Mouse (Mus musculus): ENCODE measurements around the gene Arl14ep. TPM values are rescaled to one million over a fixed set of nuclear protein-coding genes. Genes with fewer than 3 reads are reported as not detected.

Gene Arl14ep
- polyA plus RNA-seq (2012; rRNA removed; ENCODE audit: low replicate concordance) = 5.8 and 11.4 TPM in 2 replicates

GRCm38 (mm10) chr2:106973959-106974639 lies at the start of gene Arl14ep:
Gene Arl14ep, minus strand, starts transcription at chr2:106974424.

Other genes with a start within 250 kb of the Arl14ep start
- not detected in 2 replicates for gene Fshb, start 85.2 kb upstream of the Arl14ep start, polyA plus RNA-seq (2012; rRNA removed; ENCODE audit: low replicate concordance)

All from subcutaneous adipose tissue, adult 2 months (tissue).